Mouse (Mus musculus) midbrain, embryonic 13.5 days (tissue): ENCODE measurements at regions not wholly inside any gene's neighbourhood (a gene's known extent, or its start where the extent isn't known, plus 50 kb on each side); places are given as distances from the start of the nearest gene placed in this dataset.
A peak's percentile ranks its signal among the peaks of the same experiment; 100 is the strongest.

ENCODE experiments used
- ATAC-seq: fragments of 200-750 bp; cut with Nextera tagmentation; 2 replicates; pipeline ENCODE4 v1.8.0; 2017; ENCODE audit warnings: mild to moderate bottlenecking, moderate TSS enrichment, moderate library complexity
- H3K27ac ChIP-seq: fragments of 300-500 bp; sonication (generic); 2 replicates; pipeline ENCODE4 v1.5.1; 2015; ENCODE audit warnings: inconsistent platforms, mild to moderate bottlenecking, moderate library complexity
- H3K27me3 ChIP-seq: fragments of 300-500 bp; sonication (generic); 2 replicates; pipeline ENCODE4 v1.6.1; 2015; ENCODE audit warnings: mild to moderate bottlenecking, inconsistent platforms
- H3K36me3 ChIP-seq: fragments of 300-500 bp; sonication (generic); 2 replicates; pipeline ENCODE4 v1.6.1; 2015; ENCODE audit warnings: mild to moderate bottlenecking, inconsistent platforms
- H3K4me1 ChIP-seq: fragments of 300-500 bp; sonication (generic); replicated peaks from 2 replicates; pipeline ENCODE4 v1.6.1; 2015; ENCODE audit warnings: inconsistent platforms
- H3K4me2 ChIP-seq: fragments of 300-500 bp; sonication (generic); replicated peaks from 2 replicates; pipeline ENCODE4 v1.6.1; 2015; ENCODE audit warnings: moderate library complexity, mild to moderate bottlenecking, inconsistent platforms
- H3K4me3 ChIP-seq: fragments of 300-500 bp; sonication (generic); replicated peaks from 2 replicates; pipeline ENCODE4 v1.5.1; 2015; ENCODE audit warnings: mild to moderate bottlenecking, inconsistent platforms
- H3K9ac ChIP-seq: fragments of 300-500 bp; sonication (generic); replicated peaks from 2 replicates; pipeline ENCODE4 v1.6.1; 2015; ENCODE audit warnings: mild to moderate bottlenecking, inconsistent platforms
- H3K9me3 ChIP-seq: fragments of 300-500 bp; sonication (generic); 2 replicates; pipeline ENCODE4 v1.6.1; 2016; ENCODE audit warnings: mild to moderate bottlenecking, inconsistent platforms
- WGBS: fragments of 180-500 bp; shearing (Covaris S2); methylation state at CpG from one replicate; pipeline ENCODE4 v1.1.7; 2015; 5-methylcytosine and 5-hydroxymethylcytosine counted together

DNA sequence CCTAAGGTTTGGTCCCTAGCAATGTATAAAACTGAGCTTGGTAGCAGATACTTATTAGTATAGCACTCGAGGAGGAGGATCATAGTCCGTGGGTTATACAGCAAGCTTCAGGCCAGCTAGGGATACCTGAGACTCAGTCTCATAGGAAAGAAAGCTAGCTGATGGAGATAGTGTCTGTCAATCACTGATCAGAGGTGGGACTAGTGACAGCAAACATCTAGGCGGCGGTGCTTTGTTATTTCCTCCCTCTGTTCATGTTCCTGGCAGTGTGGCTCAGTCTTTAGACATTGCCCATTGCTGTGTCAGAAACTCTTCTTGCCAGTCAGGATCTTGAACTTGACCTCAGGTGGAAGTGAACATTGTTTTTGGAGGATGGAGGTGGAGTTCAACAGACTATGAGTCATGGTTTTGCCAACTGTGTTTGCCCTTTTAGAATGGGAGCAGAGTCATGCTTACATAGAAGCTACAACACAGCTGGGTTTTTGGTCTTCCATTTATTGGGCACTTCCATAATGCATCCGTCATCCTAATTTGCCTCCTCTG, 1315.8 kb upstream of the A1bg start:
- no peak for ATAC-seq
- Histone ChIP-seq H3K4me3 (no peak overlapping the region), H3K4me1 (no peaks in the 10 kb centered on the region), H3K36me3 (no peaks in the 10 kb centered on the region), H3K27ac (no peak overlapping the region), H3K9ac (no peak overlapping the region), H3K9me3 (no peaks in the 10 kb centered on the region), H3K27me3 (no peaks in the 10 kb centered on the region), H3K4me2 (no peak overlapping the region)
- WGBS = 91% methylated on average over 5 of the region's 5 CpGs

- Histone ChIP-seq H3K9ac (no peak overlapping the region), H3K4me2 (no peak overlapping the region), H3K9me3 (no peaks in the 10 kb centered on the region), H3K36me3 (no peaks in the 10 kb centered on the region), H3K27me3 (no peaks in the 10 kb centered on the region), H3K27ac (no peak overlapping the region), H3K4me3 (no peak overlapping the region), H3K4me1 (no peaks in the 10 kb centered on the region)
- no peak for ATAC-seq
- WGBS = 50% methylated on average over 2 of the region's 2 CpGs
Observed at GRCm38 (mm10) chr15:62236056-62236455, 1313.2 kb upstream of the A1bg start.

DNA sequence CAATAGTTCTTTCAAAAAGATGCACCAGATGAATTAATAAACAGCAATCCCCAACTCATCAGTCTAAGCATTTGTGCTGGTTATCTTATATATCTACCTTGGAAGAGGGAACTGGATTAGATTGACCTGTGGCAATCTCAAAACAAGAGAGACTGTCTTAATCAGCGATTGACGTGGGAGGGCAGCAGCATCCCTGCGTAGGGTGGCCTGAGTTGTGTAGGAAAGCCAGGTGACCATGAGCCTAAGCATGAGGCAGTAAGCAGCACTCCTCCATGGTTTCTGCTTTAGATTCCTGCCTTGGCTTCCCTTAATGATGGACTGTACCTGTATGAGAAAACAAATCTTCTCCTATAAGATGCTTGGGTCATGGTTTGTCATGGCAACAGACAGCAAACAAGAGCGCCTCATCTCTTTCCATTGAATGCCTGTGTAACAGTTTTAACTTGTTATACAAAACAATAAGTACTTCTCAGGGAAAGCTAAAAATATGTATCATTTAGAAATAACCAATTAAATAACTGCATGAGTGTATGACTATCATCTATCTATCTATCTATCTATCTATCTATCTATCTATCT, 1311.5 kb upstream of the A1bg start:
- no peak for ATAC-seq
- no peaks in the 10 kb centered on the region for H3K36me3 ChIP-seq
- WGBS = 96% methylated on average over 4 of the region's 4 CpGs
- H3K27me3 ChIP-seq = no peaks in the 10 kb centered on the region
- no peak overlapping the region for H3K4me2 ChIP-seq
- H3K9ac ChIP-seq = no peak overlapping the region
- no peaks in the 10 kb centered on the region for H3K4me1 ChIP-seq
- no peak overlapping the region for H3K27ac ChIP-seq
- H3K9me3 ChIP-seq = no peaks in the 10 kb centered on the region
- H3K4me3 ChIP-seq = no peak overlapping the region

GRCm38 (mm10) chr15:62233154-62233553, 1310.3 kb upstream of the A1bg start:
- no peak for ATAC-seq
- Histone ChIP-seq H3K4me1 (no peaks in the 10 kb centered on the region), H3K27me3 (no peaks in the 10 kb centered on the region), H3K36me3 (no peaks in the 10 kb centered on the region), H3K4me2 (no peak overlapping the region), H3K9me3 (no peaks in the 10 kb centered on the region), H3K27ac (no peak overlapping the region), H3K4me3 (no peak overlapping the region), H3K9ac (no peak overlapping the region)
- WGBS = 76% methylated on average over 8 of the region's 8 CpGs

- Histone ChIP-seq H3K9ac (no peak overlapping the region), H3K9me3 (no peaks in the 10 kb centered on the region), H3K4me1 (no peaks in the 10 kb centered on the region), H3K36me3 (no peaks in the 10 kb centered on the region), H3K4me2 (no peak overlapping the region), H3K27me3 (no peaks in the 10 kb centered on the region), H3K4me3 (no peak overlapping the region), H3K27ac (no peak overlapping the region)
- no peak for ATAC-seq
- WGBS = 93% methylated on average over 2 of the region's 2 CpGs
Observed at GRCm38 (mm10) chr15:62231709-62232108, 1308.9 kb upstream of the A1bg start.

- H3K4me1 ChIP-seq = no peaks in the 10 kb centered on the region
- H3K9ac ChIP-seq = no peak overlapping the region
- no peaks in the 10 kb centered on the region for H3K9me3 ChIP-seq
- H3K36me3 ChIP-seq = no peaks in the 10 kb centered on the region
- 97% methylated on average over 5 of the region's 5 CpGs for WGBS
- no peaks in the 10 kb centered on the region for H3K27me3 ChIP-seq
- H3K27ac ChIP-seq = no peak overlapping the region
- H3K4me3 ChIP-seq = no peak overlapping the region
- H3K4me2 ChIP-seq = no peak overlapping the region
- no peak for ATAC-seq
Observed at GRCm38 (mm10) chr15:62230773-62231172, 1308.0 kb upstream of the A1bg start.

GRCm38 (mm10) chr15:62229491-62230283, 1306.9 kb upstream of the A1bg start:
- 77% methylated on average over 8 of the region's 8 CpGs for WGBS
- Histone ChIP-seq H3K4me1 (no peaks in the 10 kb centered on the region), H3K27me3 (no peaks in the 10 kb centered on the region), H3K9me3 (no peaks in the 10 kb centered on the region), H3K27ac (no peak overlapping the region), H3K4me2 (no peak overlapping the region), H3K36me3 (no peaks in the 10 kb centered on the region), H3K9ac (no peak overlapping the region), H3K4me3 (no peak overlapping the region)
- ATAC-seq = no peak

- Histone ChIP-seq H3K27me3 (no peaks in the 10 kb centered on the region), H3K36me3 (no peaks in the 10 kb centered on the region), H3K27ac (no peak overlapping the region), H3K4me1 (no peaks in the 10 kb centered on the region), H3K4me3 (no peak overlapping the region), H3K9ac (no peak overlapping the region), H3K4me2 (no peak overlapping the region), H3K9me3 (no peaks in the 10 kb centered on the region)
- WGBS = 91% methylated on average over 3 of the region's 3 CpGs
- no peak for ATAC-seq
Observed at GRCm38 (mm10) chr15:62229023-62229422, 1306.2 kb upstream of the A1bg start.

- Histone ChIP-seq H3K4me2 (no peak overlapping the region), H3K9me3 (no peaks in the 10 kb centered on the region), H3K27me3 (no peaks in the 10 kb centered on the region), H3K36me3 (no peaks in the 10 kb centered on the region), H3K9ac (no peak overlapping the region), H3K4me3 (no peak overlapping the region), H3K4me1 (no peaks in the 10 kb centered on the region), H3K27ac (no peak overlapping the region)
- ATAC-seq = no peak
Observed at GRCm38 (mm10) chr15:62224798-62225197, 1302.0 kb upstream of the A1bg start.

DNA sequence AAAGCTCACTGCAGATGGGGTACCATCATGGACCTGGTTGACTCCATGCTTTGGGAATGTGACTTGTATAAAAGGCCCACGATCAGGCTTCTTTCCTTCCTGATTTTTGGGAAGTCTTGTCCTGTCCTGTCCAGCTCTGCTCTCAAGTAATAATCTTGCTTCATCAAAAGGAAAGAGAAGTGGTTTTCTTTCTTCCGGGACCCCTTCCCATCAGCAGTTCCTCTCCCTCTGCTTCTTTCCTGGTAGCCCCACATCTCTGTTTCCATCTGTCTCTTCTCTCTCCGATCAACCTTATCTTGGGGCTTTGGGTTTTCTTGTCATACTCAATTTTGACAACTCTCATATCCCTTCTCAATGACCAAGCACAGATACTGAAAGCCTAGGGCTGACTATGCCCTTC, 1301.4 kb upstream of the A1bg start:
- Histone ChIP-seq H3K36me3 (no peaks in the 10 kb centered on the region), H3K9ac (no peak overlapping the region), H3K9me3 (no peaks in the 10 kb centered on the region), H3K4me2 (no peak overlapping the region), H3K27me3 (no peaks in the 10 kb centered on the region), H3K27ac (no peak overlapping the region), H3K4me1 (no peaks in the 10 kb centered on the region), H3K4me3 (no peak overlapping the region)
- no peak for ATAC-seq
- 89% methylated on average over 3 of the region's 3 CpGs for WGBS

DNA sequence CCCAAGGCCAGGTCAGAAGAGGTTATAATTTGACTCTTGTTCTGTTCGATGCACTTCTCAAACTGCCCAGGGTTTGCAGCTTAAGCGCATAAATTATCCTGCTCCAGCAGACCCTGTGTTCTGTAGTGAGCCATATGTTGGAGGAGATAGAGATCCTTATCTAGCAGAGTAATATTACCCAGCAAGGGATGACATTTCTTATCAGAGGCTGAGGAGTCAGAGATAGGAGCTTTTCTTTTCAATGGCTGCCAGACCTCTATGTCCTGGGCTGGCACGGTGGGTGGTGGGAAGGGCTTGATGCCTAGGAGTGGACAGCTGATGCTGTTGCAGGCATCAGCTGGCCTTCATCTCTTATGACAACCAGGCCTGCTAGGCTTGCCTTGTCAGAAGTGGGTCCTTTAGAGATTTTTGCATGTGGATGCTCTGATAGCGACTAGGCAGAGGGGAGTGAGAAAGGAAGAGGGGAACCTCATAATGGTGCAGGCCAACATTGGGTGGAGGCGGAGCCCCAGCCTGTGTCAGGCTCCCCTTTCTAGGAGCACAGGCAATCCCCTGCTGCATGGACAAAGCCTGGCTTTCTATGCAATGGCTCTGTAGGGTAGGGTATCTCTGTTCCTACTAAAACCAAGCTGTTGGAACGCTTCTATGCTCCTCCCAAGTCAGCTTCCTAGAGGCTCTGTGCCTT, 1300.5 kb upstream of the A1bg start:
- Histone ChIP-seq H3K4me2 (no peak overlapping the region), H3K36me3 (no peaks in the 10 kb centered on the region), H3K9ac (no peak overlapping the region), H3K27ac (no peak overlapping the region), H3K27me3 (no peaks in the 10 kb centered on the region), H3K4me1 (no peaks in the 10 kb centered on the region), H3K9me3 (no peaks in the 10 kb centered on the region), H3K4me3 (no peak overlapping the region)
- peak; percentile 62 for ATAC-seq
- 86% methylated on average over 6 of the region's 6 CpGs for WGBS

- Histone ChIP-seq H3K4me3 (no peak overlapping the region), H3K4me2 (no peak overlapping the region), H3K36me3 (no peaks in the 10 kb centered on the region), H3K9ac (no peak overlapping the region), H3K9me3 (no peaks in the 10 kb centered on the region), H3K27me3 (no peaks in the 10 kb centered on the region), H3K27ac (no peak overlapping the region), H3K4me1 (no peaks in the 10 kb centered on the region)
- 74% methylated on average over 5 of the region's 5 CpGs for WGBS
- ATAC-seq = no peak
Observed at GRCm38 (mm10) chr15:62222731-62223130, 1299.9 kb upstream of the A1bg start.
